Mouse (Mus musculus): ENCODE data around the gene Map2. TPM values are rescaled to one million over a fixed set of nuclear protein-coding genes. Genes with fewer than 3 reads are reported as not detected.

The Map2 gene
- total RNA-seq (2021), result 1,000 to 10,000 TPM; 1,024 to 1,078 TPM

- peak; percentile 84 for DNase-seq (ENCODE audit: low spot score in 2 of 2)
- intact Hi-C loops (cut with DNase I), result loop anchor here (5.0 to 10.0 kb wide), 3 partner anchors 210 to 380 kb away; partner anchors contain the start of gene Unc80
Measured at GRCm38 (mm10) chr1:66175041-66175665, at the start of gene Map2. TSS of gene Map2 (plus strand) at chr1:66175273.

DNA sequence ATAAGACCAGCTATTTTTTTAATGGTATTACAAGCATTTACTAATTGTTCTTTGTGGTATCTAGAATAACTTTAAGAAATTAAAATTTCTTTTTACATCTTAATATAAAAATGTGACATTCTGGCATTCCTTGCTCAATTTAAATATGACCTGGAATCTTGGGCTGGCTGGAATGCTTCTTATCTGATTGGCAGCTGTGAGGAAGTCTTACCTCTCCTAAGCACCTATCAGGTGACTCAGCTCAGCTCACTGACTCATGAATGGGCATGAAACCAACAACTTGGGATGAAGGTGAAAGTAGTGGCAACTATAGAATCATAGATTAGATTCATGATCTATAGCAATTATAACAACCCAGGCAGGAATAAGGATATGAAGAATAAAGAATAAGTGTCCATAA lies 42.1 kb upstream of the Map2 start:
- intact Hi-C loops (cut with DNase I), result no loop called here
- no peak for DNase-seq (ENCODE audit: low spot score in 2 of 2)

DNA sequence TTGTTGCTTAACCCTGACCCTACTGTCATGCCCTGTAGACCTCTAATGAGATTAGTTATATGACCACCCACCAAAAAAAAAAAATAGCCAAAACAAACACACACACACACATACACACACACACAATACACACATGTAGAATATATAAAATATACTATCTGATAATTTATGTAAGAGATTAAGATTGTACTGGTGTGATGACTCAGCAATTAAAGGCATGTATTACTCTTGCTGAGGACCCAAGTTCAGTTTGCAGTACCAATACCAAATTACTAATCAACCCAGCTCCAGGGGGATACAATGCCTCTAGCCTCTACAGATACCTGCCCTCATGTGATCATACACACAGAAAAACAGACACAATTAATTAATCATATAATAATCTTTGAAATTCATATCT lies 39.7 kb upstream of the Map2 start:
- intact Hi-C loops (cut with DNase I), result no loop called here
- DNase-seq (ENCODE audit: low spot score in 2 of 2), result no peak

DNA sequence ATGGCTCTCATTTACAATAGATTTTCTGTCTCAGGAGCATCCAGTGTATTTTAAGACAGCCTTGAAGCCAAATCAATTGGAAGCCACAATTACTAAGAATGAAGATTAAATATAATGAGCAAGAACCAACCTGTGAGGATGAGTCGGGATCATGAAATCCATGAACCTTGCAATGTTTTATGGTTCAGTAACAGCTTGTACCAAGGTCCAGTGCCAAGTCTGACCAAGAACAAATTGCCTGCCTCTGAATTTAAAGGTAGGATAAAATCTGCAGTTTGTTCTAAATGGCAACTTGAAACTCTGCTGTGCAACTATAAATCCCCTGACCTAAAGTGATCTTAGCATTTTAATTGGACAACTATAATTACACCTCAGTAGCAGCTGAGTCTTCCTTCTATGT lies 34.4 kb upstream of the Map2 start:
- DNase-seq (ENCODE audit: low spot score in 2 of 2), result no peak
- intact Hi-C loops (cut with DNase I), result no loop called here

DNA sequence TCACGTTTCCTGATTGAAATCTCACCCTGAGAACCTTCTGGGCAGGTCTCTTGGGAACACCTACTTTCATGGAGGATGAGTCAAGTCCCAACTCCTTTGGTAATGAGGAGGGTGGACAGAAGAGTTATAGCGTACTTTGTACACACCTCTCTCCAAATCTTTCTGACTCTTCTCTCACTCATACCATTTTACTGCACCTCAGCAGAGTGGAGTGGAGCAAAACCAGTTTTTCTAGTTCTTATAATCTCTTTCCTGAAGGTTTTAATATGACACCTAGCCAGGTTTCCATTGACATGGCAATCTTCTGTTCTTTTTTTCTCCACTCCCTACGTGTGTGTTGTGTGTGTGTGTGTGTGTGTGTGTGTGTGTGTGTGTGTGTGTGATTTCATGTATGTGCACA lies 29.9 kb upstream of the Map2 start:
- intact Hi-C loops (cut with DNase I), result no loop called here
- no peak for DNase-seq (ENCODE audit: low spot score in 2 of 2)

DNA sequence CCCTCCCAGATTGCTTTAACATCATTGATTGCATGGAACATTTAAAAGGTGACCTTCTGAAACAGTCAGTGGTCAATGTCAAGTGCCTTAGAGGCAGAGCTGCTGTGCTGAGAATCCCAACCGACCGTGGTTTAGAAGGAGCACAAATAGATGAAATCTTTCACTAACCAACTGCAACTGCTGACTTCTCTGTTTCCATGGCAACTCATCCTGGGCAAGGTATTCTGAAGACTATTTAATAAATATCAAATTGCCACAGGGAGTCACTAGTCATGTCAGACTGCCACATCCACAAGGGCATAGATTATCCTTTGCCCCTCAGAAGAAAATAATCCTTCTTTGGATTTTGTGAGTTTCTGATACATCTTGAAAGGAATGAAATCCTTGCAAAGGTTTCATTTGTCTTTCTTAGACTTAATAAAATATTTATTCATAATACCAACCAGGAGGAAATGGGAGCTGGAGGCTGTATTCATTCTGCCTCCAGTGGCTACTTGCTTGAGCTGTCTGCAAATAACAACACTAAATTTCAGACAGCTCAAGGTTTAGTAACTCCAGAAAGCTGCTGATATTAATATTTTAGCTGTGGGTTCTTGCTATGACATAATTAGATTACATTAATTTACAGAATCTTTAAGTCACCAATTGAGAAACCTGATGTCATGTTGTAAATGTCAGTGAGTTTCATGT lies 26.1 kb upstream of the Map2 start:
- DNase-seq (ENCODE audit: low spot score in 2 of 2), result no peak
- intact Hi-C loops (cut with DNase I), result no loop called here

GRCm38 (mm10) chr1:66150806-66151205 lies 24.3 kb upstream of the Map2 start:
- intact Hi-C loops (cut with DNase I), result no loop called here
- DNase-seq (ENCODE audit: low spot score in 2 of 2), result no peak

GRCm38 (mm10) chr1:66157135-66157534 lies 17.9 kb upstream of the Map2 start:
- intact Hi-C loops (cut with DNase I), result no loop called here
- DNase-seq (ENCODE audit: low spot score in 2 of 2), result no peak

- intact Hi-C loops (cut with DNase I), result no loop called here
Measured at GRCm38 (mm10) chr1:66157589-66157988, 17.5 kb upstream of the Map2 start.

GRCm38 (mm10) chr1:66164648-66165047 lies 10.4 kb upstream of the Map2 start:
- intact Hi-C loops (cut with DNase I), result no loop called here
- DNase-seq (ENCODE audit: low spot score in 2 of 2), result peak in 1 of 2 experiments; percentile 22

More at GRCm38 (mm10) chr1:66157589-66157988, 17.5 kb upstream of the Map2 start:
- no peak for DNase-seq (ENCODE audit: low spot score in 2 of 2)

- intact Hi-C loops (cut with DNase I), result no loop called here
- DNase-seq (ENCODE audit: low spot score in 2 of 2), result no peak
Measured at GRCm38 (mm10) chr1:66168722-66169121, 6.4 kb upstream of the Map2 start.

DNA sequence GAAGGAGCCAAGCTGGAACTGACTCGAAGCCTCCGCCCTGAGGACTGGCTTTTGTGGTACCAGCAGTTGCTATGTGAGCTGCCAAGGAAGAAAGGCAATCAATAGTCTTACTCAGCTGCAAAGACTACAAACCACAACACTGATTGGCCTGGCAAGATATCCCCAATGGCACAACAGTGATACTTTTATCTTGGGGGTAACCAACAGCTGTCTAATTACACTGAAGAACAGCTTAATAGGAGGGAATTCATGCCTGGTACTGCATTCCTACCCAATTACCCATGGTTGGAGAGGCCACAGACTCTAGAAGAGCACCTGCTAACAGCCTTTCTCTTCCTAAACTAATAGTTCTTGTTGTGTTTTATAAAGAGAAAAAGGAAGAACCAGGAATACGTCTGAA lies 2.9 kb upstream of the Map2 start:
- intact Hi-C loops (cut with DNase I), result loop anchor here (10.0 kb wide), 2 partner anchors 213 to 383 kb away; no protein-coding TSS in a partner anchor

GRCm38 (mm10) chr1:66173630-66174029 lies 1.4 kb upstream of the Map2 start:
- intact Hi-C loops (cut with DNase I), result loop anchor here (10.0 kb wide), 2 partner anchors 211 to 381 kb away; no protein-coding TSS in a partner anchor
- DNase-seq (ENCODE audit: low spot score in 2 of 2), result no peak

More for the DNA sequence above, 2.9 kb upstream of the Map2 start:
- DNase-seq (ENCODE audit: low spot score in 2 of 2), result no peak

GRCm38 (mm10) chr1:66176012-66176837 lies 1.2 kb downstream of the Map2 start:
- peak in 1 of 2 experiments; percentile 43 for DNase-seq (ENCODE audit: low spot score in 2 of 2)
- intact Hi-C loops (cut with DNase I), result loop anchor here (2.0 to 10.0 kb wide), 4 partner anchors 147 to 379 kb away; partner anchors contain the start of gene Unc80

DNA sequence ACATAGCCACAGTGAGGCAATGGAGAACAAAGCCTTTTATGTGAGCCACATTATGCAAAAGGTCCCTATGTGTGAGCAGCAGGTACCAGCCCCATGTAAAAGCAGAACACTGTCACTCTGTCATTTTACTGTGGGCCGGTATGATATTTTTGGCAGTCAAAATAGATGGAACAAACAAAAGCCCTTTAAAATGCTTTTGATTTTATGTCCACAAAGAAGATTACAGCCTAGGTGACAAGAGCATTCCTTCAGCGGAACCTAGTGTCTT lies 1.7 kb downstream of the Map2 start:
- intact Hi-C loops (cut with DNase I), result loop anchor here (2.0 to 10.0 kb wide), 4 partner anchors 146 to 378 kb away; partner anchors contain the start of gene Unc80
- DNase-seq (ENCODE audit: low spot score in 2 of 2), result no peak

DNA sequence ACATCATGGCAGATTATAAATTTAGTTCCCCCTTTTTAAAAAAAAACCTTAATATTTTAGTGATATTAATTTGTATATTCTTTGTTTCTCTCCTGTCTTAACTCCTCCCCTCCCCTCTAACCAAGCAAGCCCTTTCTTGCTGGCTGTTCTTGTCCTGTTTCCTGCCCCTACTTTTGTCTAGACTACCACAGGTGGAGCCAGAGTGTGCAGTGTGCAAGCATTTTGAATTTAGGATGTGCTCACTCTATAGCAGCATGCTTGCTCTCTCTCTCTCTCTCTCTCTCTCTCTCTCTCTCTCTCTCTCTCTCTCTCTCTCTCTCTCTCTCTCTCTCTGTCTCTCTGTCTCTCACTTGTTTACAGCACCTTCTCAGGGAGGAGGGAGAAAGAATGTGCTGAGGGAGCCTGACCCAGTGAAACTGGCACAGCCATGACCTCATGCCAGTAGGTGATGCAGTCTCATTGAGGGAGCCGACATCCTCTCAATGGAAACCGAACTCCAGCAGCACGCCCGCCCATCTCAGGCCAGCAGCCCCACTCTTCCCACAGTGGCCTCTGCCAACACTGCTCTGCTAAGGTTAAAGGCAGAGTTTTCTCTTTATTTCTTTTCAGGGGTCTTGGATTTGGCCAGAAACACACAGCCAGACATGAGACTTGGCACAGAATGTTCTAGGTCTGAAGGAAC lies 2.6 kb downstream of the Map2 start:
- intact Hi-C loops (cut with DNase I), result loop anchor here (2.0 to 10.0 kb wide), 4 partner anchors 145 to 377 kb away; partner anchors contain the start of gene Unc80

GRCm38 (mm10) chr1:66187016-66187681 lies 12.1 kb downstream of the Map2 start:
- intact Hi-C loops (cut with DNase I), result no loop called here
- DNase-seq (ENCODE audit: low spot score in 2 of 2), result peak; percentile 68 to 86

More for the DNA sequence above, 2.6 kb downstream of the Map2 start:
- DNase-seq (ENCODE audit: low spot score in 2 of 2), result no peak

GRCm38 (mm10) chr1:66192401-66192800 lies 17.3 kb downstream of the Map2 start:
- intact Hi-C loops (cut with DNase I), result no loop called here
- no peak for DNase-seq (ENCODE audit: low spot score in 2 of 2)

DNA sequence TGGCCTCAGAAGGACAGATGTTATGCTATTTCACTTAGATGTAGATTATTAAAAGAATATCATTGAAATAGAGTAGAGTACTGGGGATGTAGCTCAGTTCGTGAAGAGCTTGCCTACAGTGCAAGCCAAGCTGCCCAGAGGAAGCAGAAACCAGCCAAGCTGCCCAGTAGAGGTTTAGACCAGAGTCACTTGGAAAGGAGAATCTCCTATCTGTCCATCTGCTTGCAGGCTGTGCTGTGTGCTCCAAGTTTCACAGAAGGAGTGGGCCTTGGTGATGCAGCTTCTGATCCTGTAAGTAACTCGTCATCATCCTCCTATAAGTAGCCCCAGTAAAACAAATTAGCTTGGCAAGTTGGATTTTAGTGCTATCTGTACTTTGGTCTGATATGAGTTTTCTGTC lies 17.8 kb downstream of the Map2 start:
- intact Hi-C loops (cut with DNase I), result no loop called here
- no peak for DNase-seq (ENCODE audit: low spot score in 2 of 2)

Measured in left cerebral cortex, postnatal 25 days (tissue).